Mouse (Mus musculus): Measurements from ENCODE around the gene Zfp955b. TPM values are rescaled to one million over a fixed set of nuclear protein-coding genes. Genes with fewer than 3 reads are reported as not detected.

Gene Zfp955b
- total and polyA plus RNA-seq, 2 experiments from 2014 or later: 6.4 to 10.4 TPM

DNA sequence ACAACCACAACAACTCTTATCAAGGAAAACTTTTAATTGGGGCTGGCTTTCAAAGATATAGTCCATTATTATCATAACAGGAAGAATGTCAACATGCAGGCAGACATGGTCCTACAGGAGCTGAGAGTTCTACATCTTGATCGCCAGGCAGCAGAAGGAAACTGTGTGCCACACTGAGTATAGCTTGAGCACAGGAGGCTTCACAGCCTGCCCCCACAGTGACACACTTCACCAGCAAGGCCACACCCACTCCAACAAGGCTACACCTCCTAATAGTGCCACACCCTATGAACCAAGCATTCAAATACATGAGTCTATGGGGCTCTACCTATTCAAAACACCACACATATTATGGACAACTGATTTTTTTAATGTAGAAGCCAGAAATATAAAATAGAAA lies 63.6 kb downstream of the Zfp955b start:
- ATAC-seq (ENCODE audit: insufficient read depth, low read depth) (no peak), DNase-seq (ENCODE audit: low spot score) (no peak)
- no peak for TF ChIP-seq CTCF (IDR thresholded peaks at IDR 0.05; ENCODE audit: low read depth)
- no peak for TF ChIP-seq EP300 (IDR thresholded peaks at IDR 0.05; ENCODE audit: low read depth)
- Histone ChIP-seq H3K27me3 (ENCODE audit: control insufficient read depth, insufficient read depth, low read length) (no peaks in the 10 kb centered on the region), H3K4me3 (ENCODE audit: low read depth, low read length) (no peak overlapping the region), H3K9ac (replicated peaks; ENCODE audit: low read depth, low read length) (no peak overlapping the region), H3K36me3 (replicated peaks; ENCODE audit: control insufficient read depth, insufficient read depth, low read length) (no peaks in the 10 kb centered on the region), H3K27ac (ENCODE audit: low read depth) (no peak overlapping the region), H3K9me3 (replicated peaks; ENCODE audit: control insufficient read depth, low read length) (peaks cover 14% of the 10 kb centered on the region), H3K4me1 (ENCODE audit: control insufficient read depth, insufficient read depth) (no peaks in the 10 kb centered on the region), H3K4me2 (ENCODE audit: low read depth, low read length) (no peak overlapping the region)
- WGBS: 91% methylated on average over 1 of the region's 1 CpGs

Other genes starting within 250 kb of the Zfp955b start
- gene 4921501E09Rik, start 221.5 kb upstream of the Zfp955b start, total RNA-seq (2014; rRNA removed; ENCODE audit: low replicate concordance): not detected in 2 replicates
- gene 4921501E09Rik, start 221.5 kb upstream of the Zfp955b start, polyA plus RNA-seq (2015; fragmentation: Nextera tagmentation; extraction: Ambion mirVana): not detected in 2 replicates
- gene Zfp563, start 200.2 kb upstream of the Zfp955b start, total RNA-seq (2014; rRNA removed; ENCODE audit: low replicate concordance): 2.3 and 4.0 TPM in 2 replicates
- gene Zfp563, start 200.2 kb upstream of the Zfp955b start, polyA plus RNA-seq (2015; fragmentation: Nextera tagmentation; extraction: Ambion mirVana): 4.3 and 4.8 TPM in 2 replicates
- 1.0 TPM in 1 of 2 replicates, not detected in the other for gene Morc2b, start 149.9 kb upstream of the Zfp955b start, total RNA-seq (2014; rRNA removed; ENCODE audit: low replicate concordance)
- gene Morc2b, start 149.9 kb upstream of the Zfp955b start, polyA plus RNA-seq (2015; fragmentation: Nextera tagmentation; extraction: Ambion mirVana): 0.03 and 0.18 TPM in 2 replicates
- not detected in 2 replicates for gene Olfr55, start 121.1 kb upstream of the Zfp955b start, total RNA-seq (2014; rRNA removed; ENCODE audit: low replicate concordance)
- not detected in 2 replicates for gene Olfr55, start 121.1 kb upstream of the Zfp955b start, polyA plus RNA-seq (2015; fragmentation: Nextera tagmentation; extraction: Ambion mirVana)
- not detected in 2 replicates for gene Olfr239, start 98.2 kb upstream of the Zfp955b start, total RNA-seq (2014; rRNA removed; ENCODE audit: low replicate concordance)
- gene Olfr239, start 98.2 kb upstream of the Zfp955b start, polyA plus RNA-seq (2015; fragmentation: Nextera tagmentation; extraction: Ambion mirVana): not detected in 2 replicates
- gene Olfr1564, start 67.9 kb upstream of the Zfp955b start, total RNA-seq (2014; rRNA removed; ENCODE audit: low replicate concordance): not detected in 2 replicates
- gene Olfr1564, start 67.9 kb upstream of the Zfp955b start, polyA plus RNA-seq (2015; fragmentation: Nextera tagmentation; extraction: Ambion mirVana): 0.01 TPM in 1 of 2 replicates, not detected in the other
- 6.8 and 9.4 TPM in 2 replicates for gene Zfp955a, start 34.4 kb upstream of the Zfp955b start, total RNA-seq (2014; rRNA removed; ENCODE audit: low replicate concordance)
- gene Zfp955a, start 34.4 kb upstream of the Zfp955b start, polyA plus RNA-seq (2015; fragmentation: Nextera tagmentation; extraction: Ambion mirVana): 12.0 and 13.0 TPM in 2 replicates
- not detected in 2 replicates for gene Olfr63, start 24.9 kb upstream of the Zfp955b start, total RNA-seq (2014; rRNA removed; ENCODE audit: low replicate concordance)
- gene Olfr63, start 24.9 kb upstream of the Zfp955b start, polyA plus RNA-seq (2015; fragmentation: Nextera tagmentation; extraction: Ambion mirVana): not detected in 2 replicates
- gene Zfp81, start 69.3 kb downstream of the Zfp955b start, total RNA-seq (2014; rRNA removed; ENCODE audit: low replicate concordance): 2.3 and 5.4 TPM in 2 replicates
- gene Zfp81, start 69.3 kb downstream of the Zfp955b start, polyA plus RNA-seq (2015; fragmentation: Nextera tagmentation; extraction: Ambion mirVana): 3.4 and 3.6 TPM in 2 replicates
- gene Zfp101, start 105.1 kb downstream of the Zfp955b start, total RNA-seq (2014; rRNA removed; ENCODE audit: low replicate concordance): 2.1 and 6.6 TPM in 2 replicates
- 3.4 and 3.8 TPM in 2 replicates for gene Zfp101, start 105.1 kb downstream of the Zfp955b start, polyA plus RNA-seq (2015; fragmentation: Nextera tagmentation; extraction: Ambion mirVana)
- not detected in 2 replicates for gene Actl9, start 143.4 kb downstream of the Zfp955b start, total RNA-seq (2014; rRNA removed; ENCODE audit: low replicate concordance)
- not detected in 2 replicates for gene Actl9, start 143.4 kb downstream of the Zfp955b start, polyA plus RNA-seq (2015; fragmentation: Nextera tagmentation; extraction: Ambion mirVana)
- 17.0 and 34.7 TPM in 2 replicates for gene Adamts10, start 234.7 kb downstream of the Zfp955b start, total RNA-seq (2014; rRNA removed; ENCODE audit: low replicate concordance)
- gene Adamts10, start 234.7 kb downstream of the Zfp955b start, polyA plus RNA-seq (2015; fragmentation: Nextera tagmentation; extraction: Ambion mirVana): 13.6 and 14.8 TPM in 2 replicates